Mouse (Mus musculus) frontal cortex, adult 2 months (tissue): ENCODE measurements at regions not wholly inside any gene's neighbourhood (a gene's known extent, or its start where the extent isn't known, plus 50 kb on each side); places are given as distances from the start of the nearest gene placed in this dataset.
A peak's percentile ranks its signal among the peaks of the same experiment; 100 is the strongest.
"Not testable (repeated sequence)": the region's sequence is repeated elsewhere in the genome, so short reads cannot be mapped to it uniquely, and the experiment has no call there.

Experiments
- DNase-seq, 2 experiments: peaks; one replicate each; pipeline ENCODE4 v3.0.0; 2022; ENCODE audit warnings: low spot score in 1 of 2; ENCODE audit errors: extremely low spot score in 1 of 2

DNA sequence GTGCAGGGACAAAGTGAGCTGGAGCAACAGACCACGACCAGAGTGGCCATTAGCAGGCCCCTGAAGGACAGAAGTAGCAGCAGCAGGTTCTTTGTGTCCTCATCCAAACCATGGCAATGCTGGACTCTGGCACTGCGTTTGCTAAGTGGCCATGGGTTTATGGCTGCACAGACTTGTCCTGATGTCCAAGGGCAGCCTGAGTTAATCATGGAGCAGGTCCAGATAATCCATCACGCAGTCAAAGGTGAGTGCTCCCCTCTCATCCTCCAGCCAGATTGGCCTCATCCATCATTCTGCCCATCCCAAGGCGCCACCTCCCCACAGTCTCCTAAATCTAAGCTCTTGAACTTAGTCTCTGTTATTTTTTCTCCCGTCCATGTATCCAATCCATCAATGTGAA, 186.4 kb downstream of the Fam198b start:
- DNase-seq, result no peak

DNA sequence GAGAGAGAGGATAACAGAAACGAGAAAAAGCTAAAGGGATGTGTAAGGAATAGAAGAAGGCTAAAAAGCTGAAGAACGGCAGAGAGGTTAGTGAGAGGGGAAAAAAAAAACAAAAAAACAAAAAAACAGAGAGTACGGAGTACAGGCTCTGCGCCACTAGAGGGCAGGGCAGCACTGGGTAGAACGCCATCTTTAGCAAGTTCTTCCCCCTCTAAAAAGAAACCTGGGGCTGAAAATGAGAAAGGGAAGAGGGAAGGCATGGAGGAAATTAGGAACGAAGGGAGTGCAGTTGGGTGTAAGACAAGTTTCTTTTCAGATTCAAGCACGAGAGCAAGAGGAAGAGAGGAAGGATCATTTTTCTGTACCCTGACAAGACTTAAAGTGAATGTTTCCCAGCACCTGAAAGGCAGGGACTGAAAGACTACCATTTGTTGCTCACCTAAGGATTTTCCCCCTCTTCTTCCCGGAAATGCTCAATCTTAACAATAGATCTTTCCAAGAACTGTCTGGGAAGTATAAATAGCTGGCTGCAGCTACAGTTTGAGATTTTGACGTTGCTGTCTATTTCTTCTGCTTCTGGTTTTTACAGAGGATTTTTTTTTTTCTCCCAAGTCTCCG, 195.6 kb downstream of the Fam198b start:
- DNase-seq, result peak; percentile 44 to 90

DNA sequence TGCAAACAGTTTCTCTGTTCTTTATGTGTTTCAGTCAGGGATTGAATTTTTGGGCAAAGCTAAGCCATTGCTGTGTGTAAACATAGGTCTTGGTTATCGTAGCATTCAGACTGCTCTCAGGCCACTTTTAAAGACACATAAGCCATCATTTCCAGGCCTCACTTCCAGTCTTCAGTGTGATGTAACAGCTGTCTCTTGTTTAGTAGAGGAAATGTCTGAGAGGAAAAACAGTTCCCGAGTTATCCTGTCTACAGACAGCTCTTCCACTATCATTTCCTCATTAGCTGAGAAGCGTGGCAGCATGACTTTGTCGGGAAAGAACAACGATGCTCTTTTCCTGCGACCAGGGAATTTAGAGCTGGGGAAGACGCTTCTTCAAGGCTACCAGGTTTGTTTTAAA, 196.9 kb downstream of the Fam198b start:
- DNase-seq, result peak in 1 of 2 experiments; percentile 16

DNA sequence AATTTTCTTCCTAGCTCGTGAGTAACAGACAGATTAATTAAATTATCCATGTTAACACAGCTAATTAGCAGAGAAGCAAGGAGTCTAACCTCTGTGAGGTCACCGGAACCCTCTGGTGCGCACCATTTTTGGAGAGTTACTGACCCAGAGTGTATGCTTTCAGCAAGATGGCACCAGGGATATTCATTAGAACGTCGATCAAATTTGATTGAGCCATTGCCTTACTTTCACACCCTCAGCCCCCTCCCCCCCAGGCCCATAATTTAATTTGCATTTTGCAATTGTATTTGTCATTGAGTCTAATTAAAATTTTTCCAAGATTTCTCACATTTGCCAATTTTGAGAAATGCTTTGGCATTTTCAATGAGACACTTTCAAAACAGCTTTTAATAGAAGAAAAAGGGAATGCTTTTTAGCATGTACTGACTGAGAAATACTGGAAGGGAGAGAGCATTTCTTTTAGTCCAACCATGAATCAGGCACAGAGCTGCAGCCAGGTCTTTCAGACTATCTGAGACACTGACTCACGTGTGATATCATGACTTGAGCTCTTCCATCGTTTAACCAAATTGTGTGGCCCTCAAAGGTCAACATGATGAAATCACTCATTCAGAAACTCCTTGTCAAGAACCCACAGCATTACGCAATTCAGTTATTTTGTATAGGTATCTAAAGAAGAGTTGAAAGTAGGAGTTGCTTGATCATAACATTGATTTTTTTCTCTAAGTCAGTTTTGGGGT, 198.6 kb downstream of the Fam198b start:
- DNase-seq, result no peak

DNA sequence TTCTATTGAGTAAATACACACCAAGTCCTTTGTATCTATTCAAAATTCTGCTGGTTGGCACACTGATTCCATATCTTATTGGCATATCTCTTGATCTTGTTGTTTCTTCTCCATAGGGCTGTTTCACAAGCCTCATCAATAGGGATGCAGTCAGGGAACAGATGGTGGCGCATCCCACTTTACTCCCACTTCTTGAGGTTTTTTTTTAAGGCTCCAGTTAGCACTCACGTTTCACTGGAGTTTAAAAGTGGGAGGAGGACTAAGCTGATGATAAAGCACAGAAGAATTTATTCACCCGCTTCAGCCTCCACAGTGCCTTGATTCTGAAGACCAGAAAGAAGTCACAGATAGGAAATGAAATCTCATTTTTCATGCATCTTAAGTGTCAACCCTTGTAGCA, 199.8 kb downstream of the Fam198b start:
- peak; percentile 42 to 70 for DNase-seq

DNA sequence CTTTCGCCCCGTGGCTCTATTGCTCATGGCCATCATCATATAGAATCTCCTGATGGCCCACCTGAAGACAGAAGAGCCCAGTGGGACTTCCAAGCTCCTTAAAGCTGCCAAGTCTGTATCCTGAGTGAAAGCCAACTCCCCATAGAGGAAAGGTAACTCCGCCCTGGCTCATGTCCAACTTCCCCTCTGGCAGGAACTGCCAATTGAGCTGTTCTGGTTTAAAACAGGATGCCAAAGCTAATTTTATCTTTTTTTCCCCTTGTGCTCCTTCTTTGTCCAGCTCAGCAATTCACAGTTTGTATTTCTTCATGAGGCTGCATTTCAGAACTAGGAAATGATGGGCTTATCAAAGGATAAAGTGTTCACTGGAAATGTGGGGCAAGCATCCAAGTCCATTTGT, 215.3 kb downstream of the Fam198b start:
- DNase-seq, result no peak

DNA sequence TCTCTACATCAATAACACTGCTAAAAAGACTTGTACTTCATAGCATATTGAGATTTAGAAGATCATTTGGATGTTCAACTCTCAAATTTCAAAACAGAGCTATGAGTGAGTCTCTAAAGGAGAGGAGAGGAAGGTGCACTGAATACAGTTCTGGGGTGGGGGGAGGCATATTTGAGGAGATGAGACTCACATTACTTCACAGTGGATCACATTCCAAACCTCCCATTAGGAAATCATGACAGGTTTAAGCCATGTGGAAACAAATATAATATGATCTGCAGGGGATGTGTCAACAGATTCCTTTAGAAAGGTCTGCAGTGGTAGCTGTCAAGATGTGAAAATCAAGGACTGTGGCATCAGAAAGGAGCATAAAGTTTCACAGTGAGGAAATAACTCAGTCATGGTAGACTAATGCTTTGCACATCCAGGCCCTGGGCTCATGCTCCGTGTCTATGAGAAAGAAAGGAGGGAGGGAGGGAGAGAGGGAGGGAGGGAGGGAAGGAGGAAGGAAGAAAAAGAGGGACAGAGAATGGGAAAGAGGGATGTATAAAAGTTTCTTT, 235.9 kb downstream of the Fam198b start:
- DNase-seq, result no peak

DNA sequence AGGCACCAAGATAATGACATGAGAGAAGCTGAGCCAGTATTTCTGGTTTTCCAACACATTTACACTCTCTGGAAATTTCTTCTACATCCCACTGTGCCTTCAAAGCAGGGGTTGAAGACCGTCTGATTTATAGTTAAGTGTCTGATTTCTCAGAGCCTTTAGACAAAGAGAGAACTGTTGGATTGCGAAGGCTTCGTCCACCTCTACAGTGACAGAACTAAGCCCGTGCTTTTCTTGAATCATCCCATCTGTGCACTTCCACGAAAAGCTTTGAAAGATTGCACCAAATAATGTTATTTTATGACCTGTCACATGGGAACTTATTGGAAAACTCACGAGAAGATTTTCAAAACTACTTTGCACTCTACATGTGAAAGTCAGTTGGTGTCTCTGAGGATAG, 239.3 kb downstream of the Fam198b start:
- DNase-seq, result peak in 1 of 2 experiments; percentile 3

DNA sequence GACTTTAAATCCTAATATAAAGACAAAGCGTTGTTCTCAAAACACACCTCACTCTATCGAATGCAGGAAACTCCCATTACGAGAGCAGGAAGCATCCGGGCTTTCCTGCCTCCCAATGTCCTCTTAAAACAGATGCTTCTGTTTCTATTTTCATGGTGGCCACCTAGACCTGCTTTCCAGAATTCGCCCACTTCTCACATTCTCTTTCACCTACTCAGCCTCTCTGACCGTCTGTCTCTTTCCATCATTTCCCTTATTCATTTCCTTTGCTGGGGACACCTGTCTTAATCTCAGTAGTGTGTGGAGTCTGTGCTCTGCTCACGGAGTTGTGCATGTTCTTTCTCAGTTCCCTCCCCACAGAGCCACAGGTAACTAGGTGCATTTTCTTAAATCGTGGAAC, 240.3 kb downstream of the Fam198b start:
- peak in 1 of 2 experiments; percentile 38 for DNase-seq

DNA sequence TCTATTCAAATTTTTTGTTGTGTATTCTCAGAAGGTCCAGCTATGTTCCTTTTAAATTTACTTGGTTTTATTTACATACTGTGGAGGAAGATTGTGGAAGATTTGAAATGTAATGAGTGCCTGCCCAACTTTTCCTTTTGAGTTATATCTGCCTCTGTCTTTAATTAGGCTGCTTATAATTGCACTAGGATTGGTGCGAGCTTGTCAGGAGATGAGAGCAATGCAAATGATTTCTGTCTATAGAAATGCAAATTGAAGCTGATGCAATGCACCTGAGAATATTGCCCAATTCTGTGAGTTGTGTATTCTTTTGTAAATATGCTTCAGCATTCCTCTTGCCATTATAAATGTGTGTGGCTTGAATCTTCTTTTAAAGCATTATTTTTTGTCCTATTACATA, 257.4 kb downstream of the Fam198b start:
- no peak for DNase-seq

DNA sequence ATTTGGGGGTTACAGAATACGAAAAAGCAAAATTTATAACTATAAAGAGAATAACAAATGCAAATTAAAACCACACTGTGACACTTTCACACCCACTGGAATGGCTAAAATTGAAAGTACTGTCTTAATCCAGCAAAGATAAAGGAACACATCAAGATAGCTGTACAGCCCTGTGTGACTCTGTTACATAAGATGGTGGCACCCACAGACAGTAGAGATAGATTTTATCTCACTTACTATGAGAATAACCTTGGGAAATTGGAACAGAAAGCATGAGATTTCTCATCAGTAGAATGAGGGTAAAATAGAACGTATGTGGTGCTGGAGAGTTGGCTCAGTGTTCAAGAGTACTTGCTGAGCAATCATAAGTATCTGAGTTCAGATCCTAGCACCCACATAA, 276.1 kb downstream of the Fam198b start:
- peak; percentile 75 to 78 for DNase-seq

DNA sequence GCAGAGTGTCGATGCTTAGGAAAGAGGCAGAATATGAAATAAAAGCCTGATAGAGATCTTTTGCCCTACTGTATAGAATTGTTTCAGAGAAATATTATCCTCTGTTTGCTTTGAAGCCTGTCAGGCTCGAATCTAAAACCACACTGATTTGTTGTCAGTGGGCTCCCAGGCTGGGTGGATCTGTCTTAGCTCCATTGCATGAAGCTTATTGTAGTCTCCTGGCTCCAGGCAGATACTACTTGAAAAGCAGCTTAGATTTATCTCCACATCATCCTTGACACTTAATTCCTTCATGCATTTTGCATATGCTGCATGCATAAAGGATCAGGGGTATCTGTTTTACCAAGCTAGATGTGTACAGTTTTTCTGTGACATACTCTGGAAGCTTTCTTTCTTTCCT, 297.4 kb downstream of the Fam198b start:
- no peak for DNase-seq

DNA sequence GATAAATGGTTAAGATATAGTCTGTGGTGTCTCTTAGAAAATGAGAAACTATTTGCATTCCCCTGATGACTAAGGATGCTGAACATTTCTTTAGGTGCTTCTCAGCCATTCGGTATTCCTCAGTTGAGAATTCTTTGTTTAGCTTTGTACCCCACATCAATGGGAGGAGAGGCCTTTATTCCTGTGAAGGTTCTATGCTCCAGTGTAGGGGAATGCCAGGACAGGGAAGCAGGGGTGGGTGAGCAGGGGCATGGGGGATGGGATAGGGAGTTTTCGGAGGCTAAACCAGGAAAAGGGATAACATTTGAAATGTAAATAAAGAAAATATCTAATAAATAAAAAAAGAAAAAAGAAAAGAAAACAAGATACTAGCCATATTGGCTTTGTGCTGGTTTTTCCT, 297.8 kb downstream of the Fam198b start:
- DNase-seq, result not testable (repeated sequence)

DNA sequence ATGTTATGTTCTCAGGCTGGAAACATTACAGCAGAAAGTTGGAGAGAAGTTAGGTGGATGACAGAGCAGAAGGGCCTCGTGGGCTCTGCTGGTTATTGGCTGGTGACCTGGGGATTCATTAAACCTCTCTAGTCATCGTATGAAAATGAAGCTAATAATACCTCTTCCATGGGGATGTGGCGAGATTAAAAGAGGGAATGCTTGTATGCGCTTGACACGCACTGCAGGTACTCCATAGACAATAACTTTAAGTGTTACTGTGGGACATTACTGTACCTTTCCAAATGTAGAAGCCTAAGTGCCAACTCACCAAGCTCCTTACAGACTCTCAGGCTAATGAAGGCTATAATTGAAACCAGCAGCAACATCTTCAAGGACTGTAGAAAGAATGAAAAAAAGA, 303.1 kb downstream of the Fam198b start:
- no peak for DNase-seq

DNA sequence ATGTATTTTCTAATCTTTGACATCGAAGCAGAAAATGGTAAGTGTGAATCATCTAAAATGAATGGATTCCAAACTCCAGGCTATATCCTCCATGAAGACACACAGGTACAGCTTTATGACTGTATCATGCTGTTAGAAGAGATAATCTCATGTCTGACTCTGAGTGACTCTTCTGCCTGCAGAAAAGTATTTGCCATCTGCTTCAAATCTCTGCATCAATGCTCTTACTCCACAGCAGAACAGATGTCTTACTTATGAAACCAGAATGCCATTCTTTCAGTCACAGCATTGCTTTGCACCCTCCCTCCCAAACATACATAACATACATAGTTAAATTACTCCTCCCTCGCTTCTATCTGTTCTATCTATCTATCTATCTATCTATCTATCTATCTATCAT, 316.6 kb downstream of the Fam198b start:
- peak in 1 of 2 experiments; percentile 53 for DNase-seq

DNA sequence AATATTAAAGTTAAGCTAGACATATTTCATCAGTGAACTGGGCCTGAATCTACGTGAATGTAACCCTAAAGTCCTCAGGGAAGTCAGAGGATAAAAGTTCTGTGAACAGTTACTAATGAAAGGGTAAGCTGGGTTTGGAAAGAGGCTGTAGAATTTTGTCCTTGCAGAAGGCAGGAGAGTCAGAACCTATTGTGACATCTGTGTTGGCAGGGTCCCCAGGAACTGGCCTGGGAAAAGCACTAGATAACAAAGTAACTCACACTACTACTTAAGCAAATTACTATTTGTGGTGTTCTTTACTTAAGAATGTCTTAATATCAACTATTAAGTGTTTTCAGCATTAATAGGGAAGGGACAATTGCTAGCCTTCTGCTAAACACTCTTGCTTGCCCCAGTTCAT, 320.5 kb downstream of the Fam198b start:
- DNase-seq, result no peak

DNA sequence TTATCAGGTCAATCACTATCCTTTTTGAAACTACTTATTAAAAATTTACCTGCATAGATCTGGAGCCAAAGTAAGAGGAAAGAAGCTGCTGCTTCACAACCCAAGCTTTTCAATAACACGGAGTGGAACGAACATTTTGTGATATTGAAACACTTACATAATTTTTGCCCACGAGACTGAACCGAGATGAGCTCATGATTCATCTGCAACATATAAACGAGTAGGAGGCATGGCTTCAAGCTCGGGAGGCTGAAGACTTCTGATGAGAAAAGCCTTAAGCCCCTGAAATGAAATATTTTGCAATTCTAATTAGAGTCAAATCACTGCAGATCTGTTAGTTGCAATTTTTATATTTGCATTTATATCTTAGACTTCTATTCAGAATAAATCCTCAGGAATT, 321.0 kb downstream of the Fam198b start:
- peak; percentile 72 to 84 for DNase-seq

DNA sequence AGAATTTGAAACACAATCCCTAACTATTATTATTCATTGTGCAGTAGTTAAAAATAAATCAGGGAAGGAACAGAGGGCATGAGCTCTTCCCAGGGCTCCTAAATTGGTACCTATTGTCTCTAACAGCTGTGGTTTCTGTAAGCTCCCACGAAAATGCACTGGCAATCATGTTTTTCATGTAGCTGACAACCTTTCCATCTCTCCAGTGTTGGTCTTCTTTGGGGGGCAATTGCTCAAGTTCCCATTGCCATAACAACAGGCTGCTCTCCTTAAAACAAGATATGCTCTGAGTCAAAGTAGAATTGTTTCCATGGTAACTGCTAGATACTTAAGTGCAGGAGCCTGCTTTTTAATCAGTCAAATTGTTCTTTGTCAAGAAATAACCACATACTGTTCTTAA, 322.7 kb downstream of the Fam198b start:
- DNase-seq, result no peak

DNA sequence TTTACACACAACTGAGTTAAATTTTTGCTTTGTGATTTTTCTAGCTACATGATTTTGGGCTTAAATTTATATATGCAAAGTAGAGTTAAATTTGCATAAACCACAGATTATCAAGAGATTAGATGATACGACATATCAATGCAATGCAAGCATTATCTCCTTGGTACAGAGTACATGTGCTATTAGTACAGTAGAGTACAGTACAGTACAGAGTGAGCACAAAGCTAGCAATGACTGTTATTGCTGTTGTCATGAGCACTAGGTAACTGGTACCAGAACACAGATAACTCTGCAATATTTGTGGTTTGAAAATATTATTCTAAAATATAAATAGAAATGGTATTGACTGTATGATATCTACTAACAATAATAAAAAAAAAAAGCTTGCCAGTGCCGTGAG, 323.7 kb downstream of the Fam198b start:
- no peak for DNase-seq

DNA sequence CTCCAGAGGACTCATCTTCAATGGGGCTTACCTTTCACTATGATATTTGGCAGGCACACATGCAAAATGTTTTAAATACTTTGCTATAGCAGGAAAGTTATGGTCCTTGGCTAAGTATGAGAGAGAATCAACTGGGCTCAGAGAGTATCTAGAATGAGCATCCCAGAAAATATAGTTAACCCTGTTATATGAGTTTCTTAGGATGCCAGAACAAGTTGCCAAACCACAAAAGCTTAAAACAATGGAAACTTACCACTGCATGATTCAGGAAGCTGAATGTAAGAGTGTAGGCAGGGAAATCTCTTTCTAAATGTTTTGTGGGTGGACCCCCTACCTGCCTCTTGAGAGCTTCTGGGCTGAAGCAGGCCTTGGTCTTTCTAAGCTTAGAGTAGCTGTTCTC, 325.3 kb downstream of the Fam198b start:
- no peak for DNase-seq

DNA sequence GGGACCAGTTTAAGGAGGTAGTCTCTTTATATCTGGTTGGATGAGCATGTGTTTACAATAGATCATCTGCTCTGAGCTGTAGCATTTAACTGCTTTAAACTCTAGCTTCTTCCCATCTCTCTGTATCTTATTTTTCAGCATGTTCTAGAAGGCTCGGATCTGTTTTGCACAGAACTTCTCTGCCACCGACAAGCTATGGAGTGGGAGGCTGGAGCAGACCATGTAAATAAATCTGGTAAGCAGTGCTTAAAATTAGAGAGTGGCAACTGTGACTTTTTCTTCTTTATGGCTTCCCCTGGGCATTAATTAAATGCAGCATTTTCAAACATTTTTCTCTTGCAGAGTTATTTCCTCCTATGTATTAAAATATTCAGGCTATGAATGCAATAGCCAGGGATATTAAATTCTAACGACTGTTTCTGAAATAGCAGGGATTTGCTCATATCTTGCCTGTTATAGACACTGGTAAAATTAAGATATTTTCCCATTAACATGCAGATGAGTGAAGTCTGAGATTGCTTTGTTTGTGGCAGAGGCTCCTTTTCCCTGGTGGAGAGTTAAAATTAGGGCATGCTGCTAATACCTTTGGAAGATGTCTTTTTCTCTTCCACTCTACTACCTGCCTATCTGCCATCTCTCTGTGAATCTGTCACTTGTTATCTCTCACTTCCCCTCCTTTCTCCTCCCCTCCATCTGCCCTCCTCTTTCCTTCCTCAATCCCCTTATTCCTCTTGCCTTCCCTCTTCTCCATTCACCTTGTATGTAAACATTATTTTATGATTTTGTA, 327.2 kb downstream of the Fam198b start:
- peak; percentile 33 to 52 for DNase-seq
